Mouse (Mus musculus): ENCODE measurements around the gene Susd4.

Susd4 gene

GRCm38 (mm10) chr1:182788896-182789295, 25.2 kb downstream of the Susd4 start:
- DNase-seq: peak; percentile 27

- peak; percentile 90 for DNase-seq
Observed at GRCm38 (mm10) chr1:182792521-182793071, 28.9 kb downstream of the Susd4 start.

GRCm38 (mm10) chr1:182794221-182794620, 30.6 kb downstream of the Susd4 start:
- no peak for DNase-seq

- DNase-seq: no peak
Observed at GRCm38 (mm10) chr1:182794628-182795027, 31.0 kb downstream of the Susd4 start.

GRCm38 (mm10) chr1:182797048-182797447, 33.4 kb downstream of the Susd4 start:
- DNase-seq: no peak

GRCm38 (mm10) chr1:182801590-182801989, 37.9 kb downstream of the Susd4 start:
- no peak for DNase-seq

DNA sequence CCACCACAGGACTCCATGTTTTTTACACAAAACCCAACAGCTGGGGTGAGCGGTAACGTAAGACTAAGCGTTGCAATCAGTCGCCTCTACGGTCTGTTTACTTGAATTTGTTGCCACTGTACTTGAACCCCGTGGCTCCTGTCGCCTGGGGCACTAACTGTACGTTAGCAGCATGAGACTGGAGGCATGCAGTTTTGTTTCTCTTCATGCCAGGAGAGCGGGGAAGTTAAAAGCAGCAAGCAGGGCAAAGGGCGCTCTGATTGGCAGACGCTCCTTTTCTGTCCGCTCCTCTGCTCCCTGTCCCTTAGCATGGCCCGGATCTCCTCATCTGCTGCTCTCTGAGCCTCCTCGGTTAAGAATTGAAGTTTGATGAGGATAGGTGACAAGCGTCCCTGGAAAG, 39.2 kb downstream of the Susd4 start:
- DNase-seq: no peak

- peak; percentile 43 for DNase-seq
Observed at GRCm38 (mm10) chr1:182813991-182814390, 50.3 kb downstream of the Susd4 start.

DNA sequence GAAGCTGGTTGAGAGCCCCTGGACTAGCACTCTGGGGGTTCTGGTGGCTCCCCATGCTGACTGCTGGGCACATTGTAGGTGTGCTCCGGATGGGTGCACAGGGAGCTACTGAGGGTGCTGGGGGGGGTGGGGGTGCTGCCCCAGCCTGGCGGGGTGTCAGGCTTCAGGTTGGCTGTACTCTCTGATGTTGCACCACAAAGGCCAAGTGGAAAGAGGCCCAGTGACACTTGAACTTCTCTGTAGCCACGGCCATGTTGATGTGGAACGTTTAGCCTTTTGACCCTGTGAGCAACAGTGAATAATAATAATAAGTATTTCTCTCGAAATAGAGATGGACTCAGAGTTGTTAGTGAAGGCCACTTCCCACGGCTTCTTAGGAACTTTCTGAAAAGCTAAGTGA, 50.9 kb downstream of the Susd4 start:
- DNase-seq: no peak

DNA sequence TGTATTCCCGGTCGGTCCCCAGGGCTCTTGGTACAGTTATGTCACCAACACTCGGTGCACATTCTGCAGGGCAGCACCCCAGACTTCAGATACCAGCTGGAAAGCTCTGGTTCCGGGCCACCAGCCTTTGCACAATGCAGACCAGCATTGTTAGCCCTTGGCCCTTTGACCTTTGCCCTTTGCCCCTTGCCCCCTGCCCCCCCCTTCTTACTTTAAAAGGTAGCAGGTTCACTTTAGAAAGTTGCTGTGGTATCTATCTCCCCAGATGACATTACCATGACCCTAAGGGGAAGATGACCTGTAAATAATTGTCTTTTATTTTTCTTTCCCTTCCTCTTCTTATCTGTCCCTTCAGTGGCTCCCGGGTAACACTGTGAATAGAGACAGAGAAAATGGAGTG, 53.4 kb downstream of the Susd4 start:
- DNase-seq: no peak

DNA sequence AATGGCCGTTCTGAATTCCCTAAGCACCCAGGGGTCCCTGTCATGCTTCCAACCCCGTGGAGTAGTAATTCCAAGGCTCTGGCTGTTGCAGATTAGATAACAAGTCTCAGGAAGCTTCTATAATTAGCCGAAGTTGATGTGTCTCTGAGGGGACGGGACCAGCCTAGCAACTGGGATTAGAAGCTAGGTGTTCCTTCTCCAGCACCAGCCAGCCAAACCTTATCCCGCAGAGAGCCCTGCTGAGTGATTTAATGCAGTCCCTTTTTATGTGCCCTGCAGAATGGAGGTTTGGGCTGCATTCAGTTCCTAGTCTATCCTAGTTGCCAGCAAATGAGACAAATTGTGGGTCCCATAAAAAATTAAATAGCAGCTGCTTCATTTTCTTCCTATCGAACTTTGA, 54.0 kb downstream of the Susd4 start:
- DNase-seq: no peak

- DNase-seq: no peak
Observed at GRCm38 (mm10) chr1:182818931-182819330, 55.3 kb downstream of the Susd4 start.

GRCm38 (mm10) chr1:182822729-182823128, 59.1 kb downstream of the Susd4 start:
- no peak for DNase-seq

DNA sequence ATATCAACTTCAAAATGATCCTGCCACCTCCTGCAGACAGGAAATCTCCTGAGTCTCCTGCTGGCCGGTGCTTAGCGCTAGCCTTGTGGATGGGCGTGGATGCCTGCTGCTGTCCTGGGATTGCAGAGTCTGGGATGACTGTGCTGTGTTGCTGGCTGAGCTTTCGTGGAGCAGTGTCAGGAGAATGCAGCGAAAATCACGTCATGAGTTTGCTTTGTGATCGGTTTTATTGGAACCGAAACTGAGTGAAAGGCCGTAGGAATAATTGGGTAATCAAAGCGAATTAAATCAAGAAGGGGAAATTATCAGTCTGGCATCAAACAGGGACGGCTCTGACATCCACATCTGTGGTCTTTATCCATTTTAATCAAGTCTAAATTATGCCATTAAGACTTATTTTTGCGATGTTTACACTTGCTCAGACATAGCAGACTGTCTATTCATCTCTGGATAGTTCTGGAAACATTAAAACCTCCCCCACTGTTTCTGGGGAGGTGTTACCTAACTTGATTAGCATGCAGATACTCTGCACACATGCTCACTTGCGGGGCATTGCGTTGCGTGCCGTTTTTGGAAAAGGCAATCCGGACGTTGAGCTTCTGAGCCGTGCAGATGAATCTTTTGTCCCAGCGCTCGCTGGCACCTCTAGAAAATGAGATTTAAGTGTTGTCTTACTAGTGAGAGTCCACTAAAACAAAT, 60.2 kb downstream of the Susd4 start:
- no peak for DNase-seq

- no peak for DNase-seq
Observed at GRCm38 (mm10) chr1:182826557-182826956, 62.9 kb downstream of the Susd4 start.

DNA sequence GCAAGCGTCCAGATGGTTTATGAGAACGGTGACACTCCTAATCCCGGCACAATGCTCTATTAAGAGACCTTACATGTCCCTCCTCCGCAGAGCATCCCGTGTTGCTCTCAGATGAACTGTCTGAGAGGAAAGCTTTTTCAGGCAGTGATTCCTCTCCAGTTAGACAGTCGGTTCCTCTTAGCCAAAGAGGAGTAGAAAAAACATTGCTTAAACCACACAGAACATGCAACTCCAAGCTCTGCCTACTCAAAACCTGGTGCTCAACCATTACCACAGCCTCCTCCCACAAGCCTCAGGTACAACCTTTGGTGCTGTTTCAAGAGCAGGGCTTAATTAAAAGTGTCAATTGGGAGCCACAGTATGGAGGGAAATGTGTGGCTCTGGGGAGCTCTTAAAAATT, 74.4 kb downstream of the Susd4 start:
- no peak for DNase-seq

- DNase-seq: peak; percentile 26
Observed at GRCm38 (mm10) chr1:182839332-182839929, 75.8 kb downstream of the Susd4 start.

DNA sequence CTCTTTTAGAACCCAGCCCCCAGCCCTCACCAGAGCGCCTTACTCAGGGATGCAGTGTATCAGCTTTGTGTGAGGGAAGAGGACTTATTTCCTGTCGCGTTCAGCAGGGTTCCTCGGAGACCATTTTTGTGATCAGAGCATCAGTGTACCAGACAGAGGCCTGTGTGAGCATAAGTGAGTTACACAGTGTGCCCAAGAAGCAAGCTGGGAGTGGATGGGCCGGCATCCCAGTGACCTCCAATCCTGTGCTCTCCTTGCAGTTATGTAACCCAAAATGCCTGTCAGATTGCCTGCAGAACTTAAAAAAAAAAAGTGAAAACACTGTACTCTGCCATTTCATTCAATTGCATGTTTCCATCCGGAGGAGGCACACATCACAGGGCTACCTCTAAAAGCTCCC, 76.4 kb downstream of the Susd4 start:
- no peak for DNase-seq

GRCm38 (mm10) chr1:182840606-182841005, 76.9 kb downstream of the Susd4 start:
- DNase-seq: no peak

DNA sequence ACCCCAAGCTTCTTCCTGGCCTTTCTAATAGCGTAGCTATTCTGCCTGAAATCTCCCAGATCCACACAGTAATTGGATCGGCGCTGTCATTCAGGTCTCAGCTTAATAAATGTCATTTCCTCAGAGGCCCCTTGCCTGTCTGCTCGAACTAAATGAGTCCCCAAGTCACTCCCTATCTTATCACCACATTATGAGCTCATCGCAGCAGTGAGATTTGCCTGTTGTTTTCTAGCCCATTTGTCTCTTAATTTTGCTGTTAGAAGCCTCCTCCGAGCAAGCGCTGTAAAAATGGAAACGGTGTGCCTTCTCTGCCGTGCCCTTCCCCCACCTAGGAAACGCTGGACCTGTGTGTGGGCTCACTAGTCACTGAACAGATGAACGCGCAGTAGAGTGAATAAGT, 85.9 kb downstream of the Susd4 start:
- DNase-seq: no peak

- DNase-seq: no peak
Observed at GRCm38 (mm10) chr1:182850080-182850479, 86.4 kb downstream of the Susd4 start.

DNA sequence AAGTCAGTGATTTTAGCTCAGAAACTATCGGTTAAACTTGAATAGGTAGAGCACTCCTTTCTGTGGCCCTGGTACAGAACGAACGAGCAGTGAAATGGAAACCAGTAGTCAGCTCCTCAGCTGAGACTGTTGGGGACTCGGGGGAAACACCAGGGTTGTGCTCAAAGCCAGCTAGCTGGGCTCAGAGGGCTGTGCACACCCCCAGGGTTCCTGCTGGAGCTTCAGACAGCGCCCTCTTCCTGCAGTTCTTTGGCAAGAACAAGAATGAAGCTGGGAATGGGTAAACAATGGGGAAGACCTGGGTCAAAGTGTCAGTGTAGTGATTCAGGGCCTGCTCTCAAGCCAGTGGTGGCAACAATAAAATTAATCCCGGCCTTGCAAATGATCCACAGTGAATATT, 88.5 kb downstream of the Susd4 start:
- no peak for DNase-seq

DNA sequence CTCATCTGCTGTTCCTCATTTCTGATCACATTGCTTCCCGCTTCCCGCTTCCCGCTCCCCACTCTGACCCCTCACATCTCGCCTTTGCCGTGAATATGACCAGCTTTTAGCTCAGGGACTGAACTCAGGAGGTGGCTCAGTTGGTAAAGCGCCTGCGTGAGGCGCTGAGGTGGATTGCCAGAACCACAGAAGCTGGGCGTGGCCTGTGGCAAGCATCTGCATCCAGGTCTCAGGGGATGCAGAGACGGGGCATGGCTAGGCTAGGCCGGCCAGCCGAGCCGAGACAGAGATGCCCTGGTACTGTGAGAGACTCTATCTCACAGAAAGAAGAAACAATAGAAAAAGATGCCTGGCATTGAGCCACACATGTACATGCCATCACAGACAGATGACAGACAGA, 93.0 kb downstream of the Susd4 start:
- no peak for DNase-seq

DNA sequence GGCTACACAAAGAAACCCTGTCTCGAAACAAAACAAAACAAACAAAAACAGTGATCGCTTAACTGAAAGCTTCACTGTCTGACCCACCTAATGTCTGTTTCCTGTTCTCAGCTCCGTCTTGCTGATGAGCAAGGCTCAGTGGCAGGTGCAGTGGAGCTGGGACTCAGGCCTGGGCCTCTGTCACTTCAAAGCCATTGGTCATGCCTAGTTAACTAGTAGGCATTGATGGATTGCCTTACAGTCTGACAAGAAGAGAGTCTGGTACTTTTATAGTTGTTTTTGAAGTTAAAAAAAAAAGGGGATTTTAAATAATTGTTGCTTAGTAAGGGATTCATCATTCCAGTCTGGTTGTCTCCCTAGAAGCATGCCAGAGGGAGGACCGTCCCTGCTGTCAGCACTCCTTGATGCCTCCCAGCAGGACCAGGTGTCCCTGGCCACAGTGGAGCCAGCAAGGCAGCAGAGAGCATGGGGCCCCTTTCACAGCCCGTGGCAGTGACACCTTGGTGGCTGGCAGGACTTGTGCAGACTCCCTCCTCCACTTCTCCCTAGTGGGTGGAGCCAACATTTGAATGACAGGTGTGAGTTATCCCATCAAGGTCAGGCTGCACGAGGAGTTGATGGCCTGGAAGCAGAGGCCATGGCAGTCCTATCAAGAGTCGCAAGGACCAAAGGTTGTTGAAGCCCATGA, 98.2 kb downstream of the Susd4 start:
- DNase-seq: no peak

Data from kidney, postnatal 10 days (tissue).